Mouse (Mus musculus) adrenal gland, postnatal 25 days (tissue): ENCODE data around the gene Tpk1. TPM values are rescaled to one million over a fixed set of nuclear protein-coding genes. Genes with fewer than 3 reads are reported as not detected.

Experiments
- DNase-seq: peaks from one replicate; pipeline ENCODE4 v3.0.0; 2021; ENCODE audit warnings: mixed read lengths
- total RNA-seq: library from RNA; stranded (reverse); gene quantifications from 2 replicates; pipeline ENCODE4 v1.2.3, GENCODE M21; 2021

The Tpk1 gene
- total RNA-seq, 1 experiment from 2014 or later, result 16.8 TPM

GRCm38 (mm10) chr6:43349083-43349482 lies 317.0 kb downstream of the Tpk1 start:
- no peak for DNase-seq

GRCm38 (mm10) chr6:43347637-43348036 lies 318.4 kb downstream of the Tpk1 start:
- no peak for DNase-seq

DNA sequence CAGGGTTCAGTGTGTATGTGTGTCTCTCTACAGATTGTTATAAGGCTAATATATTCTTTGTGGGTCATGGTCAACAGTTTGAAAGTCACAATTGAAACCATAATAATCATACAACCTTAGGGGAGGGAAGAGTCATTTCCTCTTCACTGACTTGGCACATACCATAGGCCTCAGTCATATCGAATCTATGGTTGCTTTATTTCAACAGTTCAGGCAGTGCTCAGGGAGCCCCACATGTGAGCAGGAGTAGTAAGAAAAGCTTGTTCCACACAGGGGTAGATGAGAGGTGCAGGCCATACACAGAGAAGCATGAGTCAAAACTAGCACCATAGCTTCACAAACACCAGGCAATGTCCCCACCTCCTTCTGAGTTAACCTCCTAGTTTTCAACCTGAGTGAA lies 323.1 kb downstream of the Tpk1 start:
- no peak for DNase-seq

GRCm38 (mm10) chr6:43342386-43342785 lies 323.7 kb downstream of the Tpk1 start:
- no peak for DNase-seq

GRCm38 (mm10) chr6:43338804-43339203 lies 327.3 kb downstream of the Tpk1 start:
- DNase-seq, result no peak

- DNase-seq, result no peak
Observed at GRCm38 (mm10) chr6:43337491-43337961, 328.6 kb downstream of the Tpk1 start.

DNA sequence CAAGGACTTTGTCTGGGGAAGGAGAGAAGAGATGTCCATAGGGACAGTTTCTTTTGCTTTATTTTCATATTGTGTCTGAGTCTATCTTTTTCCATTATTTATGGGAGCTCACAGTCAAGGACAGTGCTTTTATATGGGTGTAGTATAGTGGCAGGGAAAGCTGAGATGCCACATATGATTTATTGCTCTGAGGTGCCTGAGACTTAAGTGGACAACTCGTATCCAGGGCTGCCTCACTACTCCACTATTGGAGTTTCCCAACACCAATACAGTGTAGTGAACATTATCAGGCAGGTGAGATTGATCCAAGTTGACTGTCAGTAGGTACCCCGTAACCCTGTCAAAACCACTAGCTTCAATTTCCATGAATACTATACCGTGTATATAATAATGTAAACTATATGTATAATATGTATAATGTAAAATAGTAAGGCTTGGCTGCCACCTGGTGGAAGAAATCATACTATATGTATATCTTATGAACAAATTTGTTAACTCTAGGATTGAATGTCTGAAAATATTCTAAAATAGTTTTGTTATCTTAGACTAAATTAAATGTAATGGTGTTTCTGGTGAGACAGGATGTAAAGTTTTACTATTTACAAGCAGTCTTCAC lies 330.4 kb downstream of the Tpk1 start:
- no peak for DNase-seq

DNA sequence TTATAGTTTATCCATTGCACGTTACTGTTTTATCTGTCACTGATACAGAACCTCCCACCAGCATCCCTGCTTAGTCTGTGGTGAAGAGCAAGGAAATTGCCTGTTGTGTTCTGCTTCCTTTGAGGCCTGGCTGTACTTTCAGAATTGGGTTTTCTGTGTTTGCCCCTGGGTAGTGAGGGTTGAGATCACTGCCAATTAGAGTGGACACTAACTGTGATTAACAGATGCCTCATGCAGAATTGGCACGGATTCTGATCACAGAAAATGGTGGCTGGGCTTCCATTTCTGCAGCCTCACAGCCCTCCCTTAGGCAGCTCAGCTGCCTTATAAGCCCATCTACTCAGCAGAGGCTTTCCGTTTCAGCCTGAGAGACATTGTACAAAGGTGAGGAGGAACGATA lies 332.6 kb downstream of the Tpk1 start:
- DNase-seq, result no peak

DNA sequence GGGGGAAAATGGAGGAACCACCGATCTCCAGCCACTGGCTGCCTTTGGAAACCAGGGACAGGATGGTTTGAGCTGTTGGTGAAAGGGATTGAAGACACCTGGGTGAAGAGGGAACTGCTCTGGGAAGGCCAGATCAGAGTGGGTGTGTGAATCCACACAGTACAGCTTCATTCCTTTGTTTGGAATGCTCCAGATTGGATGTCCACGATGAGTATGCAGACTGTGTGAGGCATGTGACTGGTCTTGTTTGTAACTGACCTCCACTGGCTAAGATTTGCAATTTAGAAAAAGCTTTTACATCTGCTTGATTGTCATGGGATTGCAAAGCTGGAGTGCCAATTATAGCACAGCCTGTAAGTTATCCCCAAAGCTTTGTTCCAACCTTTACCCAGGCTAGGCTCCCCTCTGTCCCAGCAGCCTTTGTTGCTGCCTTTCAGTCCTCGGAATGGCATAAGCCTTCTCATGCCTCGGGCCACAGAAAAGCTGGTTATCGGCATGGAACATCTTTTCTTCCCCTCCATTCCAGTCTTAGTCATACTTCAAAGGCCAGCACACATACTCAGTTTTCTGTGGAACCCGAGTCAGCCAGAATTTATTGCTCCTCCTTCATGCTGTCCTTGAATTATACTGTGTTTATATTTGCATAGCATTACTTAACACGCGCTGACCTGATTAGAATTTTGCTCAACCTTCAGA lies 353.0 kb downstream of the Tpk1 start:
- DNase-seq, result no peak

DNA sequence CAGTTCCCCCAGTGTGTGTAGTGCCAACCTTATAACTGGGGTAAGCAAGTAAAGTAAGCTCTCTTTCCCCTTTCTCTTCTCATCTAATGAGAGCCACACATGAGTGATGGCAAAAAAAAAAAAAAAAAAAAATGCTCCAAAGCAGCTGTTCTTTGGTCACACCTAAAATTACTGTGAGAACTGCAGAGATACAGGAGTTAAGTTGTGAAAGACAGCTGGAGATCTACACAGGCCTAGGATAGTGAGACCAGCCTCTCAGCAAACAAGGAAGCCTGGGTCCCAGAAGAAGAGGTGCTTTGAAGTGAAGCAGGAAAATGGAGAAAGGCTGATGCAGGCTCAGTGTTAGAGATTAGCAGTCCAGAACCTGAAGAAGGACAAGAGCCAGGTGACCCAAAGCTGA lies 353.5 kb downstream of the Tpk1 start:
- no peak for DNase-seq

DNA sequence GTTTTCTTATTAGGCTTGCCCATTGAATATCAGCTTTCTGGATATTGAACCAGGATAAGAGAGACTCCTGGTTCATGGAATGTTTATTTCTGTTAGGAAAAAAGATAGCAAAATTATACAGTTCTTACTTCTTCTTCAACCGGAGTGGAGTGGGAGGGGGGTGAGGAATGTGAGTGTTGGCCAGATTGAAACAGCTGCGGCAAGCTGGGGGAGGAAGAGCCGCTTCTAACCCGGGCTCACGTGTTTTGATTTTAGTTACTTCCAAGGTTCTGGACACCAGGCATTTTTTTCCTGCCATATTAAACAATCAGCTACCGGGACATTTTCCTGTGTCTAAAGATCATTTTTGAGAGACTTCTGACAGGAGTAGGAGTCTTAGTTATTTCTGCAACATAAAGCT lies 356.0 kb downstream of the Tpk1 start:
- DNase-seq, result no peak

- DNase-seq, result no peak
Observed at GRCm38 (mm10) chr6:43309454-43309853, 356.6 kb downstream of the Tpk1 start, which contains the start of gene Nobox. Gene Nobox, minus strand, starts transcription at chr6:43309554.

DNA sequence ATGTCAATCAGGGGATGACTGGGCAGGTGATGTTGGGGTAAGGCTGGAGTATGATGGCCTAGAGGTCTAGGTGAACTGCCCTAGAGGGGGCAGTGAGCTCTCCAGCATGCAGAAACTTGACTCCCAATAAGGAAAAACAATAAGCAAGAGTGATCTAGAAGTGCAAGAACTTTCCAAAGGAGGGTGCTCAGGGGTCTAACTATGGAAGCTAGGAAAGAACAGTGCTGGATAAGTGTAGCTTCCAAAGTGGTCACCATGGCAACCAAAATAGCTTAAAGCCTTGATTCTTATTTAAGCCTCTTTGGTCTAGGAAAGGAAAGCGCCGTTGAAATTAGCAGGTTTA lies 368.6 kb downstream of the Tpk1 start:
- DNase-seq, result no peak

DNA sequence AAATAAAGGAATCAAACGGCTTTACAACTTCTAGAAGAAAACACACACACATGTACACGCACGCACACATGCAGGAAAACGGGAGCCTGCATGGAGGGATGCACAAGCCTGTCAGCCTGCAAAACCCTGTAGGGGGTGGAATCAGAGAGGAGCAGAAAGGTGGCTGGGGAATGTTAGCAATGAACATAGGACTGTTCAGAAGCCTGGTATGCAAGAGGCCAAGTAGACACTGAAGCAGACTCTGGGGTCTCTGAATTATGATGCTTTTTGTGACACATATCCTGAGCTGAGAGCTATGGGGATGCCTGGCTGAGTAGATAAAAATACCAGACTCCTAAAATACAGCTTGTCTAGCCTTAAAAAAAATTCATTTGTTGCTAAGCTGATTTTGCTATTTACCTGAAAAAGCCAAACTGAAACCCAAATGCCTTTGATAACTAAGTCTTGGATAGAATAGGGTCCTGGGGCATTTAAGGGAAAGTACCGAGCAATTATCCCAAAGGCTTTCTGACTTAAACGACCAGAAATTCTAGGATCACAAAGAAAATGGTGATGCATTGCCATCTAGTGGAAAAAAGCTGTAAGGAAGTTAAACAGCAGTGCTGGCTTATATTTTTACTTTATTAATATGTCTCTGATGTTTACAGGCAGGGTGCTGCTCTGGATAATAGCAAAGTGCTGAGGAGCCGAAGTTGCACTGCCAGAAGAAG lies 369.1 kb downstream of the Tpk1 start:
- no peak for DNase-seq

- no peak for DNase-seq
Observed at GRCm38 (mm10) chr6:43295908-43296307, 370.2 kb downstream of the Tpk1 start.
